Mouse (Mus musculus): ENCODE data around the gene Ttc17.
"Not testable (repeated sequence)": the region's sequence is repeated elsewhere in the genome, so short reads cannot be mapped to it uniquely, and the experiment has no call there.

- TF ChIP-seq MAX (IDR thresholded peaks at IDR 0.05); CTCF (IDR thresholded peaks at IDR 0.05; ENCODE audit: control insufficient read depth, insufficient read depth, insufficient read length); FOSL1 (IDR thresholded peaks at IDR 0.05; ENCODE audit: insufficient read depth, low read length, poor library complexity, severe bottlenecking); CEBPB (IDR thresholded peaks at IDR 0.05; ENCODE audit: low read depth); USF1 (IDR thresholded peaks at IDR 0.05; ENCODE audit: low read depth); MYOG (IDR thresholded peaks at IDR 0.05; ENCODE audit: control insufficient read depth, extremely low read depth, insufficient read length): not testable (repeated sequence)
These were observed 22.0 kb downstream of the Ttc17 start for GRCm38 (mm10) chr2:94384483-94384882.

All from C2C12 (cell line).